Mouse (Mus musculus): ENCODE results near the gene Ephb1. TPM values are rescaled to one million over a fixed set of nuclear protein-coding genes. Genes with fewer than 3 reads are reported as not detected.

The Ephb1 gene
- polyA plus RNA-seq, 1 experiment from 2014 or later: 6.5 TPM

DNA sequence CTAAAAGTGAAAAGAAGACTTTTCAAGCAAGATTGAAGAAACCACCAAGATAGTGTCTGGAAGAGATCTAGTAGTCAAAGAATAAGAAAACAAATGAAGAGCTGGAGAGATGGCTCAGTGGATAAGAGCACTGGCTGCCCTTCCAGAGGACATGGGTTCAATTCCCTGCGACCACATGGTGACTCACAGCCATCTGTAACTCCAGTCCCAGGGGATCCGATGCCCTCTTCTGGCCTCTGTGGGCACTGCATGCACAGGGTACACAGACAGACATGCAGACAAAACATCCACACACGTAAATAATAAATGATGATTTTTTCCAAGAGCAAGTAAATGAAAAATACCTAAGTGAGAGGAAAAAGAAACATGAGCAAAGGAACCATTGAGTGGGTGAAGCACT lies 14.6 kb upstream of the Ephb1 start:
- H3K4me2 ChIP-seq (replicated peaks): no peak overlapping the region
- 83% methylated on average over 3 of the region's 3 CpGs for WGBS
- H3K9me3 ChIP-seq: no peaks in the 10 kb centered on the region
- H3K27me3 ChIP-seq: no peaks in the 10 kb centered on the region
- no peak overlapping the region for H3K9ac ChIP-seq
- H3K4me3 ChIP-seq: no peak overlapping the region
- H3K27ac ChIP-seq: no peak overlapping the region
- no peaks in the 10 kb centered on the region for H3K36me3 ChIP-seq
- ATAC-seq (ENCODE audit: insufficient number of reproducible peaks, insufficient read depth, low FRiP score, low TSS enrichment): no peak
- peaks cover 6% of the 10 kb centered on the region; the same call in 1 of the 2 replicates for H3K4me1 ChIP-seq

DNA sequence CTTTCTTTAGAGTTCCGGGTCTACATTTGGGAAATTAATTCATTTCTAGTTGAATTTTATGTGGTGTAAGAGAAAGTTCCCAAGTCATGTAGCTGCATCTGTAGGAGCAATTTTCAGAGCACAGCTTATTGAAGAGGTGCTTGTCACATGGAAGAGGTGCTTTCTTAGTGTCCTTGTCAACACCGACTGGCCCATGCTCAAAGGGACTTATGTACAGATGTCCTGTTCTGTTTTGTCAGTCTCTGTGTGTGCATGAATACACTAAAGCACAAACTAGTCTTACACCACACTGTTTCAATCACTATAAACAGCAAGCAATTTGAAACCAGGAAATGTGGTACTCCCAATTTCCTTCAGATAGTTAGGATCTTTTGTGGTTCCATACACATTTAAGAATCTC lies 13.3 kb upstream of the Ephb1 start:
- Histone ChIP-seq H3K9ac (no peak overlapping the region), H3K4me2 (replicated peaks) (no peak overlapping the region), H3K4me3 (no peak overlapping the region), H3K4me1 (peaks cover 6% of the 10 kb centered on the region; the same call in 1 of the 2 replicates), H3K36me3 (no peaks in the 10 kb centered on the region), H3K9me3 (no peaks in the 10 kb centered on the region), H3K27ac (no peak overlapping the region), H3K27me3 (no peaks in the 10 kb centered on the region)
- ATAC-seq (ENCODE audit: insufficient number of reproducible peaks, insufficient read depth, low FRiP score, low TSS enrichment): no peak
- WGBS: 98% methylated on average over 2 of the region's 2 CpGs

DNA sequence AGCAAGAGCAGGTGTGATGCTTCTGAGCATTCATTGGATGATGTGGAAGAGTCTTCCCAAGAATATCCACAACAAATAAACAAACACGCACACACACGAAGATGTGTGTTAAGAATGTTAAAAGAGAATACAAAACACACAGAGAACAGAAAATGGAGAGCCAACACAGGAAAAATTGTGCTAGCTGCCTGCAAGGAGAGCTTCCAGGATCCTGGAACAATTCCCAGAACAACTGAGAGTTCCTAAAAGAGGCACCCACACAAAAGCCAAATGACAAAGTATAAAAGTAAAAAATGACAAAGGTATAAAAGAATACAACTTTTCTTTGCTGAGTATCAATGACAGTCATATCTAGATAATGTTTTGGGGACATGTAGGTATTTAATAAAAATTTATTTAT lies 11.0 kb upstream of the Ephb1 start:
- 92% methylated on average over 2 of the region's 2 CpGs for WGBS
- Histone ChIP-seq H3K4me3 (no peak overlapping the region), H3K36me3 (no peaks in the 10 kb centered on the region), H3K4me2 (replicated peaks) (no peak overlapping the region), H3K4me1 (peaks cover 3% of the 10 kb centered on the region; the same call in 1 of the 2 replicates), H3K27me3 (peaks cover under 1% of the 10 kb centered on the region; the same call in 1 of the 2 replicates), H3K9ac (no peak overlapping the region), H3K27ac (no peak overlapping the region), H3K9me3 (no peaks in the 10 kb centered on the region)
- no peak for ATAC-seq (ENCODE audit: insufficient number of reproducible peaks, insufficient read depth, low FRiP score, low TSS enrichment)

DNA sequence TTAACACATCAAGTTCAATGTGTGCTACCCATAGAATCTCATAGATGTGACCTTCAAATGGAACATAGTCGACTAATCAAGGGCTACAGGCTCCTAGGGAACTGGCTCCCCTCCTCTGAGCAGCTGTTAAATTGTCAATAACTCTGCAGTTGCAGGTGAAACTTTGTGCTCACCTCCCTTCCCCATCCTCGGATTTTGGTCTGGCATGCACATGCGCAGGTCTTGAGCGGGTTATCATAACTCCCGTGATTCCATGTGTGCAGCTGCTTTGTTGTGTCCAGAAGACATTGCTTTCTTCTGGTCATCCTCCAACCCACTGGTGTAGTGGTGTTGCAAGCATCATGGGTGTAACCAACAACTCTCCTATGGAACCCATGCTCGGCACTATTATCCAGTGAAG lies 4.8 kb upstream of the Ephb1 start:
- 91% methylated on average over 6 of the region's 6 CpGs for WGBS
- H3K4me1 ChIP-seq: no peaks in the 10 kb centered on the region
- H3K36me3 ChIP-seq: no peaks in the 10 kb centered on the region

DNA sequence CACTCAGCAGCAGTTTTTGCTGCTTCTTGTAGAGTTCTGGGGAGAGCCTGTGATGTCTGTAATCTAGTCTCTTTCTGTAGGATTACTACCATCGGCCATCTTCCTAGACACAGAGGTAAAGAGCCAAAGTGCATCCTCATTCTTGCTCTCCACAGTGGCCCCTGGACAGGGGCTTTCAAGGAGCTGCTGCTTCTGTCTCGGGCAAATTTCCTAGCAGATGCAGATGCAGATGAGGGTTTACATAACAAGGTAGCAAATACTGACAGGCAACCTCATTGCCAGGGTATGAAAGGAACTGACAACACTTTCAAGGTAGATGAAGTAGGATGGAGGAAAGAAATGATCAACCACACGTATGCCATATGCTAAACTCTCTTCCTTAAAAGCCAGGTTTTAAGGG lies 4.2 kb upstream of the Ephb1 start:
- H3K27me3 ChIP-seq: peaks cover 31% of the 10 kb centered on the region
- no peak overlapping the region for H3K27ac ChIP-seq
- no peaks in the 10 kb centered on the region for H3K9me3 ChIP-seq
- no peak overlapping the region for H3K4me2 ChIP-seq (replicated peaks)
- no peak overlapping the region for H3K9ac ChIP-seq
- WGBS: 78% methylated on average over 3 of the region's 3 CpGs
- H3K4me3 ChIP-seq: no peak overlapping the region
- peaks cover 2% of the 10 kb centered on the region; the same call in 1 of the 2 replicates for H3K4me1 ChIP-seq
- H3K36me3 ChIP-seq: no peaks in the 10 kb centered on the region
- no peak for ATAC-seq (ENCODE audit: insufficient number of reproducible peaks, insufficient read depth, low FRiP score, low TSS enrichment)

More for the DNA sequence above, 4.8 kb upstream of the Ephb1 start:
- Histone ChIP-seq H3K9me3 (no peaks in the 10 kb centered on the region), H3K4me2 (replicated peaks) (no peak overlapping the region), H3K9ac (no peak overlapping the region), H3K27ac (no peak overlapping the region), H3K27me3 (peaks cover 25% of the 10 kb centered on the region), H3K4me3 (no peak overlapping the region)
- ATAC-seq (ENCODE audit: insufficient number of reproducible peaks, insufficient read depth, low FRiP score, low TSS enrichment): no peak

DNA sequence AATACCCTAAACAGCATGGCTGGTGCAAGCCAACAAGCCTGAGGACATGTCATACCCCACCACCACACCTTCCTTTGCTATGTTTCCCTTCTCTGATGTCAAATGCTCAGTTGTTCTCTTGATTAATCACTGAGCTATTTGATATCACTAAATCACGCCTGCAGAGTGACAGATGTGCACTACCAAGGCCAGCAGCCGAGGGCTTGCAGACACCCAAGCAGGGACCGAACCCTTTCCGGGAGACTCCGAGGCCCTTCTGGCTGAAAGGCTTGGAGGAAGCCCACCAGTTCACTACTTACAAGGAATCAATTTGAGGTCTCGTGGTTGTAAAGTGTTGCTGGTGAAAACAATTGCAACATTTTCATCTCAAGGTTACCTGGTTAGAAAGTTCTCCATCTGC lies 3.5 kb upstream of the Ephb1 start:
- H3K4me1 ChIP-seq: peaks cover 9% of the 10 kb centered on the region
- H3K9me3 ChIP-seq: no peaks in the 10 kb centered on the region
- peaks cover 38% of the 10 kb centered on the region for H3K27me3 ChIP-seq
- ATAC-seq (ENCODE audit: insufficient number of reproducible peaks, insufficient read depth, low FRiP score, low TSS enrichment): no peak
- 78% methylated on average over 6 of the region's 6 CpGs for WGBS
- no peak overlapping the region for H3K9ac ChIP-seq
- H3K4me3 ChIP-seq: no peak overlapping the region
- H3K36me3 ChIP-seq: no peaks in the 10 kb centered on the region
- no peak overlapping the region for H3K4me2 ChIP-seq (replicated peaks)
- no peak overlapping the region for H3K27ac ChIP-seq

DNA sequence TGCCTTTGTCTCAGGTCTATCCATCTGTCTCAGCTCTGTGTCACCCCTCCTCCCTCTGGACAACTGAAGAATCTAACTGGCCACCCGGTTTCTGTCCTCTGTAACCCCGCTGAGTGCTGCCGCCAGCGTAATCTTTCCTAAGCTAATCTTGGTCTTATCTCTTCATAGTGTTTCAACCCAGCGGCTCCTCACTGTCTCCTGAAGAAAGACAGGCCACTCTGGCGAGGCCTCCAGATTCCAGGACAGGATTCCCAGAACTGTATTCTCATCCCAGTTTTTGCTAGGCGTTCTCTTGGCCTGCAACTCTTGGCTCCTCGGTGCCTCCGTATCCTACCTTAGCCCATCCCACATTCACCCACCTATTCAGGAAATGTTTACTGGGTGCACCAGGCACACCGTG lies 2.0 kb upstream of the Ephb1 start:
- H3K9me3 ChIP-seq: no peaks in the 10 kb centered on the region
- H3K27me3 ChIP-seq: peaks cover 53% of the 10 kb centered on the region
- no peak overlapping the region for H3K4me2 ChIP-seq (replicated peaks)
- H3K36me3 ChIP-seq: no peaks in the 10 kb centered on the region
- no peak for ATAC-seq (ENCODE audit: insufficient number of reproducible peaks, insufficient read depth, low FRiP score, low TSS enrichment)
- peaks cover 17% of the 10 kb centered on the region for H3K4me1 ChIP-seq
- no peak overlapping the region for H3K4me3 ChIP-seq
- WGBS: 84% methylated on average over 10 of the region's 10 CpGs
- no peak overlapping the region for H3K9ac ChIP-seq
- no peak overlapping the region for H3K27ac ChIP-seq

DNA sequence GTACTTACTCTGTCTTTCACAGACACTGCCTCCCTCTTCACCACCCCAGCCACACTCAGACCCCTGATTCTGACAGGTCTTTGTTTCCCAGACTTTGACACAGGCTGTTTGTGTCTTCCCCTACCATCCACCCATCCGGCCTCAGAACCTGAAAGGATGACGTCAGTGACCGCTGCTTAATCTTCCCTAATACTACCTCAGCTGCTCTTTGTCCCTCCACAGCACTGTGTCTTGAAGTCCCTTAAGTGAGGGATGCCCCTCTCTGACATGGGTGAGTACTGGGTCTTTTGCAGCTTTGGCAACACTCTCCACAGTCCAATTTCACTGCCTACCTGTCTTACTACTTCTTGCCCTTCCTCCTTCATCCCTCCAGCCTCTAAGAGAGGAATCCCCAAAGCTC lies 1.2 kb upstream of the Ephb1 start:
- H3K36me3 ChIP-seq: no peaks in the 10 kb centered on the region
- no peak overlapping the region for H3K27ac ChIP-seq
- ATAC-seq (ENCODE audit: insufficient number of reproducible peaks, insufficient read depth, low FRiP score, low TSS enrichment): no peak
- no peaks in the 10 kb centered on the region for H3K9me3 ChIP-seq
- no peak overlapping the region for H3K9ac ChIP-seq
- WGBS: 42% methylated on average over 3 of the region's 3 CpGs
- peaks cover 61% of the 10 kb centered on the region for H3K27me3 ChIP-seq
- no peak overlapping the region for H3K4me3 ChIP-seq
- peaks cover 17% of the 10 kb centered on the region for H3K4me1 ChIP-seq
- H3K4me2 ChIP-seq (replicated peaks): no peak overlapping the region

DNA sequence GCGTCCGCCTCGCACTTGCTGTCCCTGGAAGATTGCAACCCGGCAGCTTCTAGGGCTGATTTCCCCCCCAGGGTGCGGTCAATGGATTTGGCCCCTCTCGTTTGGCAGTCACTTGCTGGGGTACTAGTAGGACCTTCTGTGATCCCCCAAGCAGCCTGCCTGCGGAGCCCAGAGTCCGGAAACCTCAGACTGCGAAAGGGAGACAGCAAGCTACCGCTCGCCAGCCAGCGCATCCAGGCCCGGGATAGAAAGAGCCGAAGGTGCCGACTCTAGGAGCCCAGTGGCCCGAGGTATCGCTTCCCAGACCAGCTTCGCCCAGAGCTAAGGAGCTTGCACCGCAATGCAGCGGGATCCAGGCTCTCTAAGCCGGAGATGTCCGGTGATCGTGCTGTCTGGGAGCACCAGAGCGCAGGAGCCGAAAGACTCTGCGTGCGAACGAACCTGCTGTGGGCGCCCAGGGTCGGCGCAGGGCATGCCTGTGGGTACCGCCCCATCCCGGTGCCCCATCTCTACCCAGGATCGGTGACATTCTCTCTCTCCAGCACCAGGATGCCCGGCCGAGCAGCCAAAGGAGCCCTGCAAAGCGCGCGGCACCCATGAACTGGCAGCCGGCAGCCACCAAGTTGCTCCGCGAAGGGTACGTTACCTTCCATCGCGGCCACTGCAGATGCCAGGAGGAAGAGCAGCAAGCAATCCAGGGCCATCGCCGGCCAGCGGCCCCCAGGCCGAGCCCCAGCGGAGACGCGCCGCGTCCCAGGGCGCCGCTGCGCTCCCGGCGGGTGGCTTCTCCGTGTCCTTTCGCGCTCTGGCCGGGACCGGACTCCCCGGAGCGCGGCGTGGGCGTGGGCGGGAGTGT lies 629 bp downstream of the Ephb1 start:
- Histone ChIP-seq H3K9me3 (no peaks in the 10 kb centered on the region), H3K36me3 (no peaks in the 10 kb centered on the region), H3K4me3 (peak overlapping the region; percentile 65), H3K27ac (no peak overlapping the region), H3K9ac (peak overlapping the region; percentile 77), H3K4me2 (replicated peaks) (peak overlapping the region; percentile 100), H3K4me1 (peaks cover 17% of the 10 kb centered on the region), H3K27me3 (peaks cover 76% of the 10 kb centered on the region)
- WGBS: under 1% methylated on average over 68 of the region's 70 CpGs
- peak; percentile 37 for ATAC-seq (ENCODE audit: insufficient number of reproducible peaks, insufficient read depth, low FRiP score, low TSS enrichment)

DNA sequence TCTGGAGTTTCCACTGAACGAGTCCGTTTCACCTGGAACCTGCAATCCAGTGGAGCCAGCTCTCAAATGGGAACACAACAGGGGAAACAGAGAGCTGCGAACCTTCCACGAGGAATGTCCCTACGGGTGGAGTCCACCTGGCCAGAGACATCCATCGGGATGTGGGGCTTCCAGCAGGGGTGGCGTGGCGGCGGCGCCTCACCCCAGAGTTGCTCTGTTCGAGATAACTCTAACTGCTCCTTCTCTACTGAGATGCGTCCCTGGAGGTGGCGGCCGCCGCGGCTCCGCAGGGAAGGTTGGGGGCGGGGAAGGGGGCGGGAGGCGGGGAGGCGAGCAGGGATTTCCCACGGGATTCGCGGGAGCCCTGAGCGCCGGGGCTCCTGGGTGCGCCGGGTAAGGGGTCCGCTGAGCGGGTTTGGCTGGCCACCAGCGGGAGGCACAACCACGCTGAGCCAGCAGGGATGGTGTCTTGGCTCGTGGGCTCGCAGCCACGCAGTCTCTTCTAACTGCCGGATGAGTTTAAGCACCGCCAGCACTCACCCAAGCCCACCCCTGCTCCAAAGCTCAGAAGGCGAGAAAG lies 1.3 kb downstream of the Ephb1 start:
- peaks cover 83% of the 10 kb centered on the region for H3K27me3 ChIP-seq
- H3K4me2 ChIP-seq (replicated peaks): peak overlapping the region; percentile 100
- peak overlapping the region; percentile 65 for H3K4me3 ChIP-seq
- no peak overlapping the region for H3K27ac ChIP-seq
- peaks cover 17% of the 10 kb centered on the region for H3K4me1 ChIP-seq
- H3K9ac ChIP-seq: peak overlapping the region; percentile 77
- ATAC-seq (ENCODE audit: insufficient number of reproducible peaks, insufficient read depth, low FRiP score, low TSS enrichment): no peak
- under 1% methylated on average over 37 of the region's 38 CpGs for WGBS
- no peaks in the 10 kb centered on the region for H3K36me3 ChIP-seq
- H3K9me3 ChIP-seq: no peaks in the 10 kb centered on the region

DNA sequence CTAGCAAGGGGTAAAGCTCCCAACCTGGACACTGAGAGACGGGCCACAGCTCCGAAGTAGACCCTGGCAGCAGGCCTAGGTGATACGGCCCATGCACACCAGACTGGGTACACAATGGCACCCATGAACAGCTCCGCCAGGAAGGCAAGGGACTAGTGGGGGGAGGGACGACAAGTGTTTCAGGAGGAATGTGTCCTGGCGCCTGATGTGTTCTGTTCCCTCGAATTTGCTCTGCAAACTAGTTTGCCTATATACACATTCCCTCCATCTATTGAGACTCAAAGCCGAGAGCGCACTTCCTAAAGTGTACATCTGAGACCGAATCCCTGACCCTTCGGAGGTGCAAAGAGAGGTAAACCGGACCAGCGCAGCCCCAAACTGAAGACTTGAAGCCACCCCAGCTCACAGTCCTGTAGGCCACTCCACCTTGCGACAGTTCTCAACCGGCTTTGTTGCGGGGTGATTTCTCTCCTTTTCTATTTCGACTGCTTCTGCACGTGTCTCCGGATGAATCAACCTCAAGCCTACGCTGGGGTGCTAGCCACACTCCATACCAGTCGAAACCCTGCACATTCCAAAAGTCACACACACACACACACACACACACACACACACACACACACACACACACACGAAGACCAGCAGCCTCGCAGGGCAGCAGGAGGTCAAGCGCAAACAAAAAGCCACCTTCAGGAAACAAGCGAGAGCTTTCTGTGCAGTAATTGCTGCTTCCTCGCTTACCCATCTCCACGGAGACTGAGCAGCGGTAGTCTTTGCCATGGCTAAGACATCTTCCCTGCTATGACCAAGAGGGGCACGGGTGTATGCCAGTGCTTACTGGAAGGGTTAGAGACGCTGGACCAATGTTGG lies 2.1 kb downstream of the Ephb1 start:
- WGBS: 2% methylated on average over 30 of the region's 30 CpGs
- Histone ChIP-seq H3K4me2 (replicated peaks) (peak overlapping the region; percentile 100), H3K4me1 (peaks cover 17% of the 10 kb centered on the region), H3K36me3 (no peaks in the 10 kb centered on the region), H3K27me3 (peaks cover 89% of the 10 kb centered on the region), H3K4me3 (peak overlapping the region; percentile 65), H3K9me3 (no peaks in the 10 kb centered on the region), H3K9ac (no peak overlapping the region), H3K27ac (no peak overlapping the region)
- no peak for ATAC-seq (ENCODE audit: insufficient number of reproducible peaks, insufficient read depth, low FRiP score, low TSS enrichment)

All from embryonic facial prominence, embryonic 12.5 days (tissue).